Mouse (Mus musculus) midbrain, embryonic 12.5 days (tissue): ENCODE measurements at regions not wholly inside any gene's neighbourhood (a gene's known extent, or its start where the extent isn't known, plus 50 kb on each side); places are given as distances from the start of the nearest gene placed in this dataset.
"Not testable (repeated sequence)": the region's sequence is repeated elsewhere in the genome, so short reads cannot be mapped to it uniquely, and the experiment has no call there.

Experiments
- ATAC-seq: fragments of 200-750 bp; cut with Nextera tagmentation; 2 replicates; pipeline ENCODE4 v1.8.0; 2017; ENCODE audit warnings: low read depth, moderate TSS enrichment, moderate library complexity; ENCODE audit not compliant: low FRiP score
- H3K27ac ChIP-seq: fragments of 300-500 bp; sonication (generic); replicated peaks from 2 replicates; pipeline ENCODE4 v1.5.1; 2016; ENCODE audit warnings: mild to moderate bottlenecking
- H3K27me3 ChIP-seq: fragments of 300-500 bp; sonication (generic); 2 replicates; pipeline ENCODE4 v1.6.1; 2016; ENCODE audit warnings: mild to moderate bottlenecking
- H3K36me3 ChIP-seq: fragments of 300-500 bp; sonication (generic); 2 replicates; pipeline ENCODE4 v1.6.1; 2016
- H3K4me1 ChIP-seq: fragments of 300-500 bp; sonication (generic); 2 replicates; pipeline ENCODE4 v1.6.1; 2016
- H3K4me2 ChIP-seq: fragments of 300-500 bp; sonication (generic); replicated peaks from 2 replicates; pipeline ENCODE4 v1.6.1; 2016; ENCODE audit warnings: mild to moderate bottlenecking, moderate library complexity
- H3K4me3 ChIP-seq: fragments of 300-500 bp; sonication (generic); 2 replicates; pipeline ENCODE4 v1.5.1; 2016; ENCODE audit warnings: mild to moderate bottlenecking
- H3K9ac ChIP-seq: fragments of 300-500 bp; sonication (generic); replicated peaks from 2 replicates; pipeline ENCODE4 v1.6.1; 2016; ENCODE audit warnings: mild to moderate bottlenecking, moderate library complexity
- H3K9me3 ChIP-seq: fragments of 300-500 bp; sonication (generic); 2 replicates; pipeline ENCODE4 v1.6.1; 2016; ENCODE audit warnings: mild to moderate bottlenecking
- WGBS: fragments of 180-500 bp; shearing (Covaris S2); methylation state at CpG from one replicate; pipeline ENCODE4 v1.1.7; 2016; 5-methylcytosine and 5-hydroxymethylcytosine counted together

DNA sequence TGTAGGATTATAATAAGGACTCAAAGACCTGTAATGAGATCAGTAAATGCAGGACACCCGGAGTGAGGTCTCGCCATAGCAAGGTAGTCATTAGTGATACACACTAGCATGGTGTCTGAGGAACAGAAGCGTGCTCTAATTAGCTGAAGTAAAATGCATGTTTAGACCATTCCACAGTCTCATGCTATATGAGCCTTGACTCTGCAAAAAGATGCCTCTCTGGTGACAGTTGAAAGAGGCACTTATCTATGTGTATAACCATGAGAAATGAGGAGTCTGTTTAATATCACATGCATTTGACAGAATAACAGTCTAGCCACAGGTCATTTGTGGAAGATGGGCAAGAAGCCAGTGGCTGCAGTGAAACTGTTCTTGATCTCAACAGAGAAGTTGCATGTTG lies 232.1 kb upstream of the Pex5l start:
- no peaks in the 10 kb centered on the region for H3K27me3 ChIP-seq
- no peak overlapping the region for H3K4me3 ChIP-seq
- H3K4me2 ChIP-seq, result no peak overlapping the region
- H3K27ac ChIP-seq, result no peak overlapping the region
- H3K4me1 ChIP-seq, result no peaks in the 10 kb centered on the region
- no peak overlapping the region for H3K9ac ChIP-seq
- no peaks in the 10 kb centered on the region for H3K9me3 ChIP-seq
- ATAC-seq, result no peak
- 68% methylated on average over 3 of the region's 3 CpGs for WGBS
- H3K36me3 ChIP-seq, result no peaks in the 10 kb centered on the region

DNA sequence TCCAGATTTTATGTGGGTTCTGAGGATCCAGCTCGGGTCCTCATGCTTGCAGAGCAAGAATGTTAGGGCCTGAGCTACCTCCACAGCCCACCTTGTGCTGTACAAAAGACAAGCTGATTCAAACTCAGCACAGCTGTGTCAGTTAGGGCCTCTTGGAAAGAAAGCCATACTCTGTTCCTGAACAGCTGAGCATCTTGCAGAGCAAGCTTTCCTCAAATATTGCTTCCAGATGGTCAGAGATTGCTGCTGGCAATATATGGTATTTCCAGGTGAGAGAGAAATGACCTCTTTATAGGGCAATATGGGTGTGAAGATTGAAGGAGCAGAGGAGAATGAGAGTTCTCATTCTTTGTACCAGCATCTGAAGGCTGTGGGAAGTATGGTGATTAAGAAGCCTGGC lies 229.8 kb upstream of the Pex5l start:
- Histone ChIP-seq H3K4me3 (no peak overlapping the region), H3K9me3 (no peaks in the 10 kb centered on the region), H3K4me1 (no peaks in the 10 kb centered on the region), H3K27me3 (no peaks in the 10 kb centered on the region), H3K27ac (no peak overlapping the region), H3K4me2 (no peak overlapping the region), H3K36me3 (no peaks in the 10 kb centered on the region), H3K9ac (no peak overlapping the region)
- 87% methylated on average over 1 of the region's 1 CpGs for WGBS
- ATAC-seq, result no peak

DNA sequence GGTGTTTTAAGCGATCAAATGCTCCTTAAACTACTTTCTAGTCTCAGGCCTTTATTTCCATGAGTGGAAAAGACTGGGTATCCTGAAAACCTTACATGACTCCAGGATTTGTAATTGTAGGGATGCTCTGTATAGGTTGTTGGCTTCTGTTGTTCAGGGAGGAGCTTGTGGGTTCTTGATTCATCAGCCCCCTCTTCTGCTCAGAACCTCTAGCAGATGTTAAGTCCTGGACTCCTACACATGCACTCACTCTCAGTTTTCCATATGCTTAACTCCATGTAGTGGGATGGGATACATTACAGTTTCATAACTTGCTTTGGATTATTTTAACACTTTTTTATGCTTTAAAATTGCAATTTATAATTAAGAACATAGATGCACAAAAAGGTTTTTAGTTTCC lies 220.5 kb upstream of the Pex5l start:
- no peaks in the 10 kb centered on the region for H3K27me3 ChIP-seq
- no peaks in the 10 kb centered on the region for H3K36me3 ChIP-seq
- H3K27ac ChIP-seq, result no peak overlapping the region
- H3K4me3 ChIP-seq, result no peak overlapping the region
- H3K4me2 ChIP-seq, result no peak overlapping the region
- no peaks in the 10 kb centered on the region for H3K4me1 ChIP-seq
- WGBS, result 90% methylated on average over 1 of the region's 1 CpGs
- no peaks in the 10 kb centered on the region for H3K9me3 ChIP-seq
- no peak for ATAC-seq
- no peak overlapping the region for H3K9ac ChIP-seq

DNA sequence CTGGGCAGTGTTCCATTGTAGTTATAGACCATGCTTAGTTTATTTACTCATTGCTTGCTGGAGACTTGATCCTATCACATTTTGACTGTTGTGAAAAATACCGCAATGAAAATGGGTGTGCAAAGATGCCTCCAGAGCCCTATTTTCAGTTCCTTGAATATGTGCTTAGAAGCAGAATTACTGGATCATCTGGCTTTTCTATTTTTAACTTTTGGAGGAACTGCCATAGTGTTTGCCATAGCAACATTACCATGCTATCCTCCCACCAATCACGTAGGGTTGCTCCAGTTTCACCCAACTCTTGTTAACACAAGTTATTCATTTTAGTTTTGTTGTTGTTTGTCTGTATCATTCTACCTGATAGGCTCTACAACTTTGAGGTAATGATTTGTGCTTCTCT lies 217.0 kb upstream of the Pex5l start:
- Histone ChIP-seq H3K4me3 (no peak overlapping the region), H3K4me2 (no peak overlapping the region), H3K27me3 (no peaks in the 10 kb centered on the region), H3K9ac (no peak overlapping the region), H3K36me3 (no peaks in the 10 kb centered on the region), H3K27ac (no peak overlapping the region), H3K4me1 (no peaks in the 10 kb centered on the region), H3K9me3 (no peaks in the 10 kb centered on the region)
- 93% methylated on average over 2 of the region's 2 CpGs for WGBS
- ATAC-seq, result no peak

DNA sequence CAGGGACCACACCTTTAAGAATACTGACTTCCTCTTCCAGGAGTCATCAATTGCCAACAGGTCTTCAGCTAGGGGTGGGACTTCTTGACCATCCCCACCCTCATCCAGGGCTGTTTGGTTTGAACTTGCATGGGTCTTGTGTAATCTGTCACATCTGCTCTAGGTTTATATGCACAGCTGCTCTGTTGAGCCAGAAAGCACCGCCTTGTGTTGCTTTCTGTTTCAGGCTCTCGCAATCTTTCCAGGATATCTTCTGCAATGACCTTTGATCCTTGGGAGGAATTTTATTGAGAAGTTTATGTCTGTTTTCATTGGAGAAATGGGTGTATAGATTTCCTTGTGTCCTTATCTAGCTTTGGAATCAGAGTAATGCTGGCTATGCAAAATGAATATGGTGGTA lies 210.8 kb upstream of the Pex5l start:
- Histone ChIP-seq H3K9me3 (no peaks in the 10 kb centered on the region), H3K4me3 (no peak overlapping the region), H3K27ac (no peak overlapping the region), H3K4me1 (no peaks in the 10 kb centered on the region), H3K27me3 (no peaks in the 10 kb centered on the region), H3K4me2 (no peak overlapping the region), H3K36me3 (no peaks in the 10 kb centered on the region), H3K9ac (no peak overlapping the region)
- WGBS, result 89% methylated on average over 2 of the region's 2 CpGs
- ATAC-seq, result no peak

DNA sequence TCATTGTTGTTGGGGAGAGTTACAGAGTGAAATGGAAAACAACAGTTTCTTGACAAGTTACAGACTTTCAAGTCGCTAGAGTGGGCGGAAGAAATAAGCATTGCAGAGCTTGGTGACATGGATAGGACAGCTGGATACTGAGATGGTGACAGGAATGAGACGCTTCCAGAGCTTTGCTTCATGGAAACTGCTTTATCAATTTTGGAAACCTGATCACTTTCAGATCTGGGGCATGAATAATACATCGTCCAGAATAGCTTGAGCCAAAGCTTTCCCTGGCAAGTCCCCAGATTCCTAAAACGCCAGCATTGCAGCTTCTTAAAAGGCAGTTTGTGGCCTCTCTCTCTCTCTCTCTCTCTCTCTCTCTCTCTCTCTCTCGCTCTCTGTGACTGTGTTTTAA lies 207.9 kb upstream of the Pex5l start:
- Histone ChIP-seq H3K36me3 (no peaks in the 10 kb centered on the region), H3K9ac (no peak overlapping the region), H3K4me2 (no peak overlapping the region), H3K4me3 (no peak overlapping the region), H3K9me3 (no peaks in the 10 kb centered on the region), H3K27ac (no peak overlapping the region), H3K4me1 (no peaks in the 10 kb centered on the region), H3K27me3 (no peaks in the 10 kb centered on the region)
- ATAC-seq, result no peak
- WGBS, result 73% methylated on average over 6 of the region's 6 CpGs

DNA sequence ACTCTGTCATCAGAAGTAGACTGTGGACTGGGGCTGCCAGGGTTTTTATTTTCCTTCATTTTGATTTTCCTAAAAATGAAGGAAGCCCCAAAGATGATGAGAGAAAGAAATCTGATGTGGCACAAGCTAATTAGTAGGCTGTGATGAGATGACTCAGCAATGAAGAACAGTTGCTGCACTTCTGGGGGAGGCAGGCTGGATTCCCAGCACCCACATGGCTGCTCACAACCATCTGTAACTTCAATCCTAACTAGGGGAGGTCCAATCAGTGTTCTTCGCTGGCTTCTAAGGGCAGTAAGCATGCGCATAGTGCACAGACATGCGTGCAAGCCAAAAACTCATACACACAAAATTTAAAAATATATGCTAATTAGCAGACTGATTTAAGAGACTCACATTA lies 191.0 kb upstream of the Pex5l start:
- no peak overlapping the region for H3K9ac ChIP-seq
- no peak overlapping the region for H3K4me3 ChIP-seq
- no peaks in the 10 kb centered on the region for H3K4me1 ChIP-seq
- no peaks in the 10 kb centered on the region for H3K27me3 ChIP-seq
- H3K27ac ChIP-seq, result no peak overlapping the region
- 93% methylated on average over 3 of the region's 3 CpGs for WGBS
- no peaks in the 10 kb centered on the region for H3K36me3 ChIP-seq
- H3K4me2 ChIP-seq, result no peak overlapping the region
- no peak for ATAC-seq
- H3K9me3 ChIP-seq, result no peaks in the 10 kb centered on the region

DNA sequence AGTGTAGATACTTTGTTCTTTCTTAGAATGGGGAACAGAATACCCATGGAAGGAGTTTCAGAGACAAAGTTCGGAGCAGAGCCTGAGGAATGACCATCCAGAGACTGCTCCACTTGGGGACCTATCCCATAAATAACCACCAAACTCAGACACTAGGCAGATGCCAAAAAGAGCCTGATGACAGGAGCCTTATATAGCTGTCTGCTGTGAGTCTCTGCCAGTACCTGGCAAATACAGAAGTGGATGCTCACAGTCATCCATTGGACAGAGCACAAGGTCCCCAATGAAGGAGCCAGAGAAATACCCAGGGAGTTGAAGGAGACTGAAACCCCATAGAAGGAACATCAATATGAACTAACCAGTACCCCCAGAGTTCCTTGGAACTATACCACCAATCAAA lies 174.6 kb upstream of the Pex5l start:
- not testable (repeated sequence) for H3K4me2 ChIP-seq, ATAC-seq, H3K9ac ChIP-seq, H3K27ac ChIP-seq, H3K9me3 ChIP-seq, H3K4me1 ChIP-seq, H3K27me3 ChIP-seq, H3K4me3 ChIP-seq, H3K36me3 ChIP-seq
- WGBS, result 77% methylated on average over 1 of the region's 1 CpGs

DNA sequence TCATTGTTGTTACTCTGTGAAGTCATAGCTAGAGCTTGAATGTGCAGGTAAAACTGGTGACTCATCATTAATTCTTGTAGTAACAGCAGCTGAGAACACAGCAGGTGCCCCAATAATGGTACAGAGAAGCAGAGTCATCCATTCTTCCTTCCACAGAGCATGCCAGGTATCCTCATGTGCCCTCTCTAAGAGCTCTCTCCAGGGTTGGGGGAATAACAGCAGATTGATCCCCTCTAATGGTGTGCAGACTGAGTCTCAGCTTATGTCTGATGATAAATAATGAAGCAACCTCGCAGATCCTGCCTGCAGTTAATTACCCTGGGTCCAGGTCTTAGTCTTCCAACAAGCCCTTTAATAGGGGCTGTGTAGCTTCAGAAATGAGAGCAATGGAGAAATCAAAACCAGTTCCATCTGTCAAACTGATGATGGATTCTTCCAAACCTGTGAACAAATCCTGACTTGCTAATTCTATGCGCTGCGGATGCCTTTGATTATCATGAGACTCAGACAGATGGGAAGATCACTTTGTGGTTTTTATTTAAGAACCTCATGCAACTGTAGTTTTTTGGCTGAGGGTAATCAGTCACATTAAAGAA lies 169.3 kb upstream of the Pex5l start:
- 86% methylated on average over 3 of the region's 3 CpGs for WGBS
- no peak overlapping the region for H3K9ac ChIP-seq
- no peaks in the 10 kb centered on the region for H3K27me3 ChIP-seq
- no peak overlapping the region for H3K4me3 ChIP-seq
- H3K27ac ChIP-seq, result no peak overlapping the region
- no peaks in the 10 kb centered on the region for H3K36me3 ChIP-seq
- no peak overlapping the region for H3K4me2 ChIP-seq
- H3K9me3 ChIP-seq, result no peaks in the 10 kb centered on the region
- ATAC-seq, result no peak
- H3K4me1 ChIP-seq, result no peaks in the 10 kb centered on the region

DNA sequence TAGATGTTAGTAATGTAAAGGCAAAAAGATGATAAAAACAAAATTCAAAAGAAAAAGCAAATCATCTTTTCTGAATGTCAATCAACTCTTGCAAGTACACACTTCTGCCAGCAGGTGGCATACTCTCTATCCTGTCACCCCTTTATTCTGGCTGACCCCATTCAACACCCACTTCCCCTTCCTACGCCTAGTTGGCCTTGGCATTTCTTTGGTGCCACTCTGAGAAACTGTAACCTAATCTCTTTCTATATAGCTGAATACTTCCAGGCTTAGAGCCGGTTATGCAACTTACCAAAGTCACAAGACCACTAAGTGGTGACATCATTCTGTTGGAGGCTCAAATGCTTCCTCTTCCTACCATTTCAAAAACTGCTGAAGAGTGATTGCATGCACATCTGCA lies 165.2 kb upstream of the Pex5l start:
- no peak overlapping the region for H3K4me2 ChIP-seq
- H3K27ac ChIP-seq, result no peak overlapping the region
- H3K4me1 ChIP-seq, result no peaks in the 10 kb centered on the region
- no peaks in the 10 kb centered on the region for H3K9me3 ChIP-seq
- WGBS, result 48% methylated on average over 2 of the region's 2 CpGs
- H3K4me3 ChIP-seq, result no peak overlapping the region
- no peak for ATAC-seq
- H3K27me3 ChIP-seq, result no peaks in the 10 kb centered on the region
- H3K36me3 ChIP-seq, result no peaks in the 10 kb centered on the region
- H3K9ac ChIP-seq, result no peak overlapping the region

DNA sequence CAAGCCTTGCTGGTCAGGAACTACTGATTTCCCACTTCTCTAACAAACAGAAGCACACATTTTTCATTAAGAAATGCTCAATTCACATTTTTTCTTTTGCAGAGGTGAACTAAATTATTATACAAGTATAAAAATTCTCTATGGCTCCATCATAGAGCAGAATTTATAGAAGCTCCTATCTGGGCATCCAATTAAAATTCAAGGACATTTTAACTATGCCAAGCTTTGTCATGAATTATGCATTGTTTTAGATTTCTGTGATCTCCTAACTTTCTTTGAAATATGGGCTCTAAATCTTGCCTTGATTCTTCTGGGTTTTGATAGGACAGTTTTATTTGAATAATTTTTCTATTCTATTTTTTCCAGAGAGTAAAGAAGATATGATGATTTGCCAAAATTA lies 163.1 kb upstream of the Pex5l start:
- no peak overlapping the region for H3K4me3 ChIP-seq

DNA sequence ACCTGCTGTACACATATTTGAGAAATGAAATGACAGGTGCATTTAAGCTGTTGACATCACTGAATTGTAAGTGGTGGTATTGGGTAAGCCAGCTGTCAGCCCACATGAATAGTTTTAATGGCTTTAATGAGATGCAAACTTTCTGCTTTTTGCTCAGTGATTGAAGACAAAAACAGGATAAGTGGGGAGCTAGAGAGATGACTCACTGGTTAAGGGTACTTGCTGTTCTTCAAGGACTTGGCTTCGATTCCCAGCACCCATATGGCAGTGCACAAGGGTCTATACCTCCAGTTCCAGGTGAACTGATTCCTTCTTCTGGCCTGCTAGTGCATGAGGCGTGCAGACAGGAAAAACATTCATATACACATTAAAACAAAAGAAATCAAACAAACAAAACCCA lies 162.7 kb upstream of the Pex5l start:
- Histone ChIP-seq H3K9ac (no peak overlapping the region), H3K27me3 (no peaks in the 10 kb centered on the region), H3K9me3 (no peaks in the 10 kb centered on the region), H3K27ac (no peak overlapping the region), H3K4me3 (no peak overlapping the region), H3K4me2 (no peak overlapping the region), H3K36me3 (no peaks in the 10 kb centered on the region), H3K4me1 (no peaks in the 10 kb centered on the region)
- WGBS, result 78% methylated on average over 2 of the region's 2 CpGs
- no peak for ATAC-seq

More for the DNA sequence above, 163.1 kb upstream of the Pex5l start:
- no peaks in the 10 kb centered on the region for H3K9me3 ChIP-seq
- no peaks in the 10 kb centered on the region for H3K36me3 ChIP-seq
- H3K4me2 ChIP-seq, result no peak overlapping the region
- no peaks in the 10 kb centered on the region for H3K4me1 ChIP-seq
- ATAC-seq, result no peak
- H3K9ac ChIP-seq, result no peak overlapping the region
- no peak overlapping the region for H3K27ac ChIP-seq
- no peaks in the 10 kb centered on the region for H3K27me3 ChIP-seq

DNA sequence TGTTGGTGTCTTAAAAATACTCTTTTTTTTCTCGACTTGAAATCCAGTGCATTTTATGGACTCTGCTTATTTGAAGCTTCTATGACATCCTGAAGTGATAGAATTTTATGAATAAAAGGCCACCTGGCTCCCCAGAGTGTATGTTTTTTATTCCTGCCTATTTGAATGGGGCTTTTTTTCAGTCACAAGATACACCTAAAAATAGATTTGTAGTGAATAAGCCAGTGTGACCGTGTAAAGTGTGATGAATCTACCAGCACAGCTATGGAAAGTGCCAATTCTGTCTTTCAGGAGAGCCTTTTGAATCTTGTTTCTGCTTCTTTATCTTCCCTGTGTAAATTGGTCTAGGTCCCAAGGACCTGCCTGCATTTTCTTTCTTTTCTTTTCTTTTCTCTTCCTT lies 119.8 kb upstream of the Pex5l start:
- H3K36me3 ChIP-seq, result no peaks in the 10 kb centered on the region
- H3K27me3 ChIP-seq, result no peaks in the 10 kb centered on the region
- 76% methylated on average over 2 of the region's 2 CpGs for WGBS
- H3K27ac ChIP-seq, result no peak overlapping the region
- H3K4me3 ChIP-seq, result no peak overlapping the region
- no peak overlapping the region for H3K9ac ChIP-seq
- no peak overlapping the region for H3K4me2 ChIP-seq
- no peaks in the 10 kb centered on the region for H3K9me3 ChIP-seq
- no peaks in the 10 kb centered on the region for H3K4me1 ChIP-seq
- no peak for ATAC-seq
